Mouse (Mus musculus) retina, adult 2 months (tissue): Measurements from ENCODE around the gene Ranbp1.
A peak's percentile ranks its signal among the peaks of the same experiment; 100 is the strongest.
"Not testable (repeated sequence)": the region's sequence is repeated elsewhere in the genome, so short reads cannot be mapped to it uniquely, and the experiment has no call there.

ENCODE experiments used
- DNase-seq: peaks from one replicate; pipeline ENCODE4 v3.0.0-alpha.2; 2012; ENCODE audit warnings: low read depth, low spot score

Gene Ranbp1

DNA sequence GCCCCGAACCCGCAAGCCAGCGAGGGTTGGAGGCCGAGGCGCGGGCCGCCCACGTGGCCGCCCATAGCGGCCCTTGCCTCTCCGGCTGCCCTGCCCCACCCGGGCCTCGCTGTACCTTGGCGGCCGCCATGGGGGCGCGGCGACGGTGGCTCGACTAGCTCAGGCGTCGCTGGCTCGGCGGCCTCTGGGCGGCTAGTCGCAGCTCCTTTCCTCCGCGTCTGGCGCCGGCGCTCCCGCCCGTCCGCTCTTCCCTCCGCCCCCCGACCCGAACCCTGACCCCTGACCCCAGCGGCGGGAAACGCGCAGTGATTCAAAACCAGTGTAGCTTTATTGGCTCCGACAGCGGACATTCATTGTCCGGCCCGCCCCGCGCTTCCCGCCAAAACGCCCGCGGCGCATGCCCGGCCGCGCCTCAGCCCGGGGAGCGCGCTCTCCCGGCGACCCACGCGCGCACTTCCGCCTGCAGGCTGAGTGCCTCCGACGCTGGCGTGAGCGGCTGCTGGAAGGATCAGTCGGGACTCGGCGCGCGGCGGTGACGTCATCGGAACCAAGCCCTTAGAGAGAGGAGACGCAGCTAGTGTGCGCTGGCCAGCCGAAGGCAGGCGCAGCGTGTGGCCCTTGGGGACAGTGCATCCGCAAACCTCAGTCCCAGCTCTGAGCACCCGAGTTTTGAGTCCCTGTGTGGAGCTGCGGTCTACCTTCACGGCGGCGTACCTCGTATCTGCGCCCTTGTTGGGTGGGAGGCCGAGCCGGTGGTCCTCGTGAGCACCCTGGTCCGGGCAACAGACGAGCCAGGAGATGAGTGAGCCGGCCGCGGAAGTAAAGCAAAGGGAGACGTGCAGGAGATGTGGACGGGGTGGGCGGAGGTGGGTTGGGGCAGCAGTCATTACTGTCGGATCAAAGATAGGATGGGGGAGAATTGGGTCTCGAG lies at the start of gene Ranbp1, which contains the start of gene Trmt2a:
Gene Ranbp1, minus strand, starts transcription at position 300 of the 931 bp plus-strand sequence.
Gene Trmt2a, plus strand, starts transcription at position 247 of the 931 bp plus-strand sequence.
- DNase-seq = peak; percentile 95

DNA sequence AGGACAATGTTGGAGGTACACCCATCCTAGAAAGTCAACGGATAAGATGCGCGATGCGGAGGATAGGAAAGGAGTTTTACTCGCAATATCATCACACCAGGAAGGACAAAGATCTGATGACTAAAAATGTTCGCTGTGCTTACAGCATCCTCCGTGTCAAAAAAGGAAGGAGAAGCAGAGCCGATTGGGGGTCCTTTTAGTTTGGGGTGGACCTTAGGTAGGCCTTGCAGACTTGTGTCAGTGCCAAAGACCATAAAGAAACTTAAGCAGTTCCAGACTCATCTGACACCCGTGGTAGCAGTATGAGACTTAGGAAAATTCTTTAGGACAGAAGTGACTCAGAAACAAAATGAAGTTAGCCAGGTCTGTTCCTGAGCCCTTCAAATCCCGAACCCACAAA lies 41.1 kb upstream of the Ranbp1 start:
- not testable (repeated sequence) for DNase-seq

DNA sequence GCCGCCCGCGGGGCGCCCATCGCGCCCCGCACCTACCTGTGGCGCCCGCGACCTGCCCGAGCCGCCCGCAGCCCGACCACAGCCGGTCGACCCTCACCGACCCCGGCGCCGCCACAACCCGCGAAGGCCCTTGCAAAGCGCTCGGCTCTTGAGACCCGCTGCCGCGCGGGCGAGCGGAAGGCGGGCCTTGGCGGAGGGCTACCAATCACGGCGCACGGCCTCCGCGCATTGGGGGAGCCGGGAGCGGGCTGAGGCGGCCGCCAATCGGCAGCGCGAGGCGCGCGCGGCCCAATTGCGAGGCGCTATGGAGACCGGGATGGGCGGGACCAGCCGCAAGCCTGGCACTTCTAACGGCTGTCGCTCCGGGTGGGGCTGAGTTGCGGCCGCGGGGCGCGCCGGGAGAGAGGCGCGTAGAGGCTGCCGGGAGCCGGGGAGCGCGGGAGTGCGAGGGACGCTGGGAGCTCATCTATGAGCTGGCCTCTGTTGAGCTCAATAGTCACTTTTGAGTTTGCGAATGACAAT lies 40.6 kb upstream of the Ranbp1 start, which contains the start of gene Dgcr8:
Gene Dgcr8, minus strand, starts transcription at position 180 of the 522 bp plus-strand sequence.
- DNase-seq = peak; percentile 84

DNA sequence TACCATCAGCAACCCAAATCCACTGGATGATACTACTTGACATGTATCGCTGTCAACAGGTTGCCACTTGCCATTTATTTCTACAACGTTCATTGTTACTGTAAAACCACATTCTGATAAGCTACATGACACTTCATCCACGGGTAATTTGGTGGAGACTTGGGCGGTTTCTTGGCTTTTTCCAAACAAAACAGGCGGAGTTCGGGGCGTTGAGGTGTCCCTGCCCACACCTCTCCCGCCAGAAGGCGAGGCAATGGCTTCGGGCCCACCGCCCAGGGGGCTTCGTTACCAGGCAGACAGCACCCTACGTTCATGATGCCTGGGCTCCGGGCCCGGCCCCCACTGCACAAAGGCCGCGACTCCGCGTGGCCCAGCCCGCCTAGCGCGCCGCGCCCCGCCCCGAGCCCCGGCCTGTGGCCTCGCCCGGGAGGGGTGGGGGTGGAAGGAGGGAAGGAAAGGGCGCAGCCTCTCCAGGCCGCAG lies 40.1 kb upstream of the Ranbp1 start:
- DNase-seq = no peak

DNA sequence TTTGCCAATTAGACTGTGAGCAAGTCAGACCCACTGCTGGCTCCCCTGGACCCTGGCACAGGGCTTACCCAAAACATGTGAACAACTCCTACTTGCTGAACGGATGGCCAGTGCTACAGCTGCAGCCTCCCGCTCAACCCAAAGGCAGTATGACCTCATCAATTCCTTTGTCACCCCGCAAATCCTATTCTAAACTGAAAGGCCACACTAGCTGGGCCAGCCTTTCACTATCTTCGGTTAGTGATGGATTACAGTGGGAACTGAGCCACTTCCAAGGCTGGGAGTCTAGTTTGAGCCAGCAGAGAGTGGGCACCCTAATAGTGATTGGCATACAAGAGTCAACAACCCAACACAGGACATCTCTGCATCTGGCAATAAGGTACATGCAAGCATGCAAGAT lies 39.6 kb upstream of the Ranbp1 start:
- no peak for DNase-seq

DNA sequence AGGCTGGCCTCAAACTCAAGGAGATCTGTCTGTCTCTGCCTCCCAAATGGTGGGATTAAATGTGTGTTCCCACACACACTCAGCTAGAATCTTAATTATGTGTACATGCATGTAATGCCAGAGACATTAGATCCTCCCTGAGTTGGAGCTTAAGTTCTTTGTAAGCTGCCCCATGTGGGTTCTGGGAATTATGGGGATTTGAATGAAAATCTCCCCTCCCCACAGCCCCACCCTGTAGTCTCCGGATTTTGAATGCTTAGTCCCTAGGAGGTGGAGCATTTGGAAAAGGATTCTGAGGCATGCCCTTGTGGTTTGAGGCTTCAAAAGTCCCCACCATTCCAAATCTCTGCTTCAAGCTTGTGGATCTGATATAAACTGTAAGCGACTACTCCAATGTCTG lies 26.6 kb upstream of the Ranbp1 start:
- peak; percentile 65 for DNase-seq

DNA sequence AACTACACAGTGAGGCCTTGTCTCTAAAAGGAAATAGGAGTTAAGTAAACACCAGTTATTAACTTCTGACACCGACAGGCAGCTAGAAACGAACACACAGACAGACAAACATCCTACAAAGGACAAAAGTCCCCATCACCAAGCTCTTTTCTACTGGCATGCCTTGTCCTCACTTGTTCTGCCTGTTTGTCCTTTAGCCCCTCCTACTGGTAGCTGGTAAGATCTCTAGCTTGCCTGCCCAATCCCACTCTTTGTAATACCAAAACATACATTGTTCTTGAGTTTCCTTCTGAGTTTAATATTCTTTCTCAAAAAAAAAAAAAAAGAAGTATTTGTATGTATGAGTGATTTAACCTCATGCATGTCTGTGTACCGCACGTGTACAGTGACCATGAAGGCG lies 19.6 kb upstream of the Ranbp1 start:
- no peak for DNase-seq

DNA sequence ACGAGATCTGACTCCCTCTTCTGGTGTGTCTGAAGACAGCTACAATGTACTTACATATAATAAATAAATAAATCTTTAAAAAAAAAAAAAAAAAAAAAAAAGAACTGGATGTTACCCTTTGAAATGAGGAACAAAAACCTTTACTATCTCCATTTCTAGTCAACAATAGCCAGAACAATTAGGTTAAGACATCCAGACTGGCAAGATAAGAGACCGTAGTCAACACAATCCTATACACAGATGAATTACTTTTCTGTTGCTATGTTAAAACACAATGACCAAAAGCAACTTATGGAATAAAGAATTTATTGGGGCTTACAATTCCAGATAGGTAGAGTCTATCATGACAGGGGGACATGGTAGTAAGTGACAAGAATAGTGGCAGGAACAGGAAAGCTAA lies 16.5 kb upstream of the Ranbp1 start:
- no peak for DNase-seq

DNA sequence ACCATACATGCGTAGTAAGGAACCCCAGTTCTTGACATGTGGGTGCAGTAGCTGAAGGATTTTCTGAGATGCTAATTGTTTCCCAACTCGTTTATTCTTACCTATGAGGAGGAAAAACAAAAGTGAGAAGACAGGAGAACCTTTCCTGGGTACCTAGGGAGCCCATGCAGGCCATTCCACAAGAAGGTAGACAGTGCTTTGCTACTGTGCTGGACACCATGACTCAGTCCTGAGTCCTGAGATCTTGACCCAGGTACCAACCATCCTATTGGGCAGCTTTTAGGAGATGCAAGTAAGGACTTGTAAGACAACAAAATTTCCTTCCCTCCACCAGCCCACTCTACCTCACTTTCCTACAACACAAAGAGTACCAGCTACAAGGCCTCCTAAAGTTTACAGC lies 9.7 kb upstream of the Ranbp1 start, which contains the start of gene Gm49776:
Gene Gm49776, minus strand, starts transcription at position 101 of the 400 bp plus-strand sequence.
- DNase-seq = no peak

DNA sequence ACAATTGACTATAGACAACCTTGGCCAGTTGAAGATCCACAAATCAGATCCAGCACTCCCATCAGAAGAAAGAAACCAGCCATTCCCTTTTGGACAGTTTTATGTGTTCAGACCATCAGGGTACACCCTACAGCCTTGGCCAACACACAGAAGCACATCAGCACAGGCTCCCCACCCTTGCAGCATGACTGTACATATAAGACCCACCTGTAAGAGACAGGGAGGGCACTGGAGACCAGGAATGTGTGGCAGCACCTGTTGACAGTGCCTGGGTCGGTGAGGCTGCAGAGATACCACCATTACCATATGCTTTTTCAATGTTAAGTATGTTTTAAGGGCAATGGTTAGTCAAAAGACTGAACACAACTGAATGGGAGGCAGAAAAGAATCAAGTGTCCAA lies 5.3 kb upstream of the Ranbp1 start:
- no peak for DNase-seq

DNA sequence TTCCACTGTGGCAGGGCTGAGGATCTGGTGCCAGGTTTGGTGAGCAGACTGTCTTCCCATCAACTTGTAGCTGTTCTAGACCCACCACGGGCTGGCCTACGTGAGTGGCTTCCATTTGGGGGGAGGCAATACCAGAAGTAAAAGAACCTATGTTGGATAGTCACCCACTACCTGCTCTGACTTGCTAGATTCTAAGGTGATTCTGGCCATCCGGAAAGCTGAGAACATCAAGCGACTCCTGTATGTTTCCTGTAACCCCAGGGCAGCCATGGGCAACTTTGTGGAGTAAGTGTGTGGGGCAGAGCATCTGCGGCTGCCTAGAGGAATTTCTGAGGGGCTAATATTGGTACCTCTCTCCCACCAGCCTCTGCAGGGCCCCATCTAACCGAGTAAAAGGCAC lies 4.2 kb upstream of the Ranbp1 start:
- DNase-seq = no peak

DNA sequence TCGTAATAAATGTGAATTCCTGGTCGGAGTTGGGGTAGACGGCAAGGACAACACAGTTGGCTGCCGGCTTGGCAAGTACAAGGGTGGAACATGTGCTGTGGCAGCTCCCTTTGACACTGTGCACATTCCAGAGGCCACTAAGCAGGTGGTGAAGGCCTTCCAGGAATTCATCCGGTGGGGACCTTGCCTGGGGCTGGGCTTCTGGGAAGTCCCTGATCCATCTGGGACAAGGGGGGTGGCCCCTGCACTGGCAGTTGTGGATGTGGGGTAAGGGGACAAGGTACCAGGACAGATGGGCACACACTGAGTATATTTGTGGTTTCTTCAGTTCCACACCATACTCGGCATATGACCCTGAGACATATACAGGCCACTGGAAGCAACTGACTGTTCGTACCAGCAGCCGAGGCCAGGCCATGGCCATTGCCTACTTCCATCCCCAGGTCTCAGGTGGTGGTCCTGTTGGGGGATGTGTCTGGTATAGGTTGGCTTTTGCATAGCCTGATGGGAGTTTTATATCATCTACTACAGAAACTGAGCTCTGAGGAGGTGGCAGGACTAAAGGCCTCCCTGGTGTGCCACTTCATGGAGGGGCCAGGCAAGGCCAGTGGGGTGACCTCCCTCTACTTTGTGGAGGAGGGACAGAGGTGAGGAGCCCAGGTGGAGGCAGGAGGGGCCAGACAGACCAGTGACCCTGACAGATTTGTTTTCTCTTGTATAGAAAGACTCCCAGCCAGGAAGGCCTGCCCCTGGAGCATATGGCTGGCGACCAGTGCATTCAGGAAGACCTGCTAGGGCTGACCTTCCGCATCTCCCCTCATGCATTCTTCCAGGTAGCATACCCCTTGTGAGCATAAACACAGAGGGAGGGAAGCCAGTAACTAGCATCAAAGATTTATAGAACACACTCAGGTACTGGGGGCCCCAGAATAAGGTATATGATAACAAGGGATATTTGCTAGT lies 2.6 kb upstream of the Ranbp1 start:
- DNase-seq = no peak

DNA sequence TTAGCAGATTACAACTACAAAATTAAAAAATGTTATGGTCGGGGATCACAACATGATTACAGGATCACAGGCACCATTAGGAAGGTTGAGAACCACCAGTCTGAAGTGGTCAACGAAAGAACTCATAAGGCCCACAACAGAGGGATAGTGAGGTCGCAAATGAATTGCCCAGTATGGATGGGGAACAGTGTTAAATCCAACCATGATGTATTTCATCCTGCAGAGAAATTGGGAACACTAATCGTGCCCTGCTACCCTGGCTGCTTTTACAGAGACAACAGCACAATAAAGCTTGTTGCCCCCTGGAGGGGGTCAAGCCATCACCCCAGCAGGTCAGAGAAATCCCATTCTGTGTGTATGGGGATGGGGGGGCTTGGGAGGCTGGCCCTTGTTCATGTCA lies 1.7 kb upstream of the Ranbp1 start:
- DNase-seq = no peak

DNA sequence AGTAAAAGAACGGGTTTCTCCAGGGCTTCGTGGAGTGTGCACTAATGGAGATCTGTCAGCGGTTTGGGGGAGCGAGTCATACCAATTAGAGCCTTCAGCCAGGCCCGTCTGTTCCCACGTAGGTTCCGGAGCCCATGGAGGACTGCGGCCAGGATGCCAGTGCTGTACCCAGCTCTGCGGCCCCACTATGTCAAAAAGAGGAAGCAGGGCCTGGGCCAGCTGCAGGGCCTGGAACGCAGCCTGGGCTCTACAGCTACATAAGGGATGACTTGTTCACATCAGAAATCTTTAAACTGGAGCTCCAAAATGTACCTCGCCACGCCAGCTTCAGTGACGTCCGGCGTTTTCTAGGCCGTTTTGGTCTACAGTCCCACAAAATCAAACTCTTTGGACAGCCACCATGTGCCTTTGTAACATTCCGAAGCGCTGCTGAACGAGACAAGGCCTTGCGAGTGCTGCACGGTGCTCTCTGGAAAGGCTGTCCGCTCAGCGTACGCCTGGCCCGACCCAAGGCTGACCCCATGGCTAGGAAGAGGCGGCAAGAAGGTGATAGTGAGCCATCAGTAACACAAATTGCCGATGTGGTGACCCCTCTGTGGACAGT lies 934 bp upstream of the Ranbp1 start:
- DNase-seq = no peak

DNA sequence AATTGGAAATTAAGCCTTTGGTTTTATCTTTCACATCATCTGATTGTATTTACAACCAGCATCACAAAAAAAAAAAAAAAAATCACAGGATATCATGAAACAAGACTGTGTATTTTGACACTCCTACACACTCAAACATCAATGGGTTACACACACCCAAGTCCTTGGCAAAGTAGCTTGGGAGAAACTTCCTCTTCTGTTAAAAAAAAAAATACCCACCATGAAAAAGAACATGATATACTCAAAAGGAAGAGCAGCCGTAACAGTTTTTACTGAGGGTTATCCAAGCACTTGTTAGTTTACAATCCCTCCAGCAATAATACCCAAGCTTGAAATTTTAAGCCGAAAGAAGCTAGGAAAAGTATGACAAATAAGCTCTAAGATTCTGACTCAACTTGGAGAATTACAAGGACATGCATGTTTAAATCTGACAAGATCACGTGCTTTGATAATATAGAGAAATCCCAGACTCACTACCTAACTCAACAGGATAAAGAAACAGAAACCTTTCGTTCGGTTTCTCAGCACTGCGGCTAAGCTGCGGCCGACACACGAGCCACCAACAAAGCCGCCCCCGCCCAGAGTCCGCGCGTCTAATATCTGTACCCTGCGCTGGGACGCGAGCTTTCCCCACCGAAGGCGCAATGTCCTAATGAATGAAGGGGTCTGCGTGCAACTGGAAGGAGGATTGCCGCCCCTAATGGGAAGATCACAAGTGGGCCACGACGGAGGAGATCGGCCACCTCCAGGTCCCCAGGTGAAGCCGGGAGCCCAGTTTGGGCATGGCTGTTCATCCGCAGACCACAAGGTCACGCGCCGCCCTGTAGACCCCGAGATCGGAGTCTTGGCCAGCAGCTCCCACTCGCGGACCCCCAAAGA lies 772 bp downstream of the Ranbp1 start:
- DNase-seq = no peak

DNA sequence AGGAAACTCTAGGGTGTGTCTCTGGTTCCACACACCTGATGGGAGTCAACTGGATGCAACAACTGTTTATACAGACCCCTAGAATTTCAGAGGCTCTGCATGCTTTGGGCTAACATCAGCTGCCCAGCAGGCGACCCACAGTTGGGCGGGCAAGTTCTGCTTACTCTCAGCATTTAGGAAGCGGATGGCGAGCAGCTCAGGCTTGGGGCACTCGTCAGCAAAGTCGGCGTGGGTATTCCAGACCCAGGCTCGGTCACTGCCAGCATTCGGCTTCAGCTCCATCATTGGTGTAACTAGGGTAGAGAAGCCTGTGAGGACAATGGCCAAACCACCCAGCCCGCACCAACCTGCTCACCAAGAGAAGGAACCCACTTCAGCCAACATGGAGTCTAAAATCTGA lies 7.0 kb downstream of the Ranbp1 start:
- DNase-seq = no peak

DNA sequence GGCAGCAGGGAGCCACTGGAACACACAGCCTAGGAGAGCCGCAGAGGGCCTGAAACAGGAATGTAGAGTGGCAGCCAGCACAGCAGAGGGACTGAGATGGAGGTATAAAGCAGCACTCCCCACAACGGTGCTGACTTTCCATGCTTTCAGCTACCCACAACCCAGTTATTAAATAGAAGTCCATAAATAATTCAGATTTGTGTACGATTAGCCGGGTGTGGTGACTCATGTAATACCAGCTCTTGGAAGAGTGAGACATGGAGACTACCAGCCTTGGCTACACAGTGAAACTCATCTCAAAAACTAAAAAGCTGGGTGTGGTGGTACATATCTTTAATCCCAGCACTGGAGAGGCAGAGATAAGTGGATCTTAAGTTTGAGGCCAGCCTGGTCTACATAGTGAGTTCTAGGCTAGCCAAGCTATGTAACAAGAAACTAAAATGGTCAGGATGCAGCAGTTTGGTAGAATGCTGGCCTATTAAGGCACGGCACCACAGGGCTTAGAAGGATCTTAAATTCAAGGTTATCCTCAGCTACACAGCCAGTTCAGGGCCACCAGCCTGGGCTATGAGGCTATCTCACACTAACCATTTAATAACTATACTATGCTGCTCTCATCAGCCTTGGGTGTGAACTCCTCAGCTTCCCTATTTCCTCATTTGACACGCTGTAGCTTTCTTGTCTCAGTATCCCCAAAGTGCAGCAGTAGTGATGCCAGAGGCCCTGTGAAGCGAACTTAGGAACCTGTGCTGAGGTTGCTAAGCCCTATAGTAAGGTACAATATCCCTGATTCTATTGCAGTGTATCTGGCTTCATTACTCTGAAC lies 11.6 kb downstream of the Ranbp1 start:
- no peak for DNase-seq

DNA sequence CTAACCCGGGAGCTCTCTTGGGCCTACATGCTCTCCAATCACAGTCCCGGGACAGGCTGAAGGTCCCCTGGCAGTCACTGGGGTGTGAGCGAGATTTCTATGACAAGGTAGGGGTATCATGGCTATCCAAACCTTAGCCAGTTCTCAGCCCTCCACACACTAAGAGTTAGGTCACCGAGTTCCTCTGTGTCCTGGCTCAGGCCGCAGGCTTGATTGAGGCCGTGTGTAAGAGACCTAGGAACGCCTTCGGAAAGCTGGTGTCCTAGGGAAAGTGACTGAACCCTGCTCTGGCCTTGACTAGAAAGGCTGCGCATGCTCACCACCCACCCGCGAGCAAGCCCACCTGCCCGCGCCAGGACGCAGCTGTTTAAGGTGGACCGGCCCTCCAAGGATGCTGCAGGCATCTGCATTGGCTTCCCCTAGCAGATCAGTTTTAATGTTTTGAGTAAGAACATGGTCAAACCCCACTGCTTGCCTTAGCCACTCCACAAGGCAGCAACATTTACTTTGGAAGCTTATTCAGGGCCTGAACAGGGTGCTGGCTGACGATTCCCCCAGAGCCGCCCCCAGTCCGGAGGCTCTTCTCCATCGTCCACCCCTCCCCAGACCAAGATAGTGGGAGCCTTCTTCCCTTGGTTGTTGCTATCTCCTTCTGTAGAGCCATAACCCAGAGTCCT lies 13.0 kb downstream of the Ranbp1 start:
- DNase-seq = no peak
